Mouse (Mus musculus) MN1 (cell line): Measurements from ENCODE around the gene Gm853.

Experiments used
- DNase-seq: peaks from one replicate; pipeline ENCODE4 v3.0.0-alpha.2; 2016; ENCODE audit warnings: low spot score

Gene Gm853

DNA sequence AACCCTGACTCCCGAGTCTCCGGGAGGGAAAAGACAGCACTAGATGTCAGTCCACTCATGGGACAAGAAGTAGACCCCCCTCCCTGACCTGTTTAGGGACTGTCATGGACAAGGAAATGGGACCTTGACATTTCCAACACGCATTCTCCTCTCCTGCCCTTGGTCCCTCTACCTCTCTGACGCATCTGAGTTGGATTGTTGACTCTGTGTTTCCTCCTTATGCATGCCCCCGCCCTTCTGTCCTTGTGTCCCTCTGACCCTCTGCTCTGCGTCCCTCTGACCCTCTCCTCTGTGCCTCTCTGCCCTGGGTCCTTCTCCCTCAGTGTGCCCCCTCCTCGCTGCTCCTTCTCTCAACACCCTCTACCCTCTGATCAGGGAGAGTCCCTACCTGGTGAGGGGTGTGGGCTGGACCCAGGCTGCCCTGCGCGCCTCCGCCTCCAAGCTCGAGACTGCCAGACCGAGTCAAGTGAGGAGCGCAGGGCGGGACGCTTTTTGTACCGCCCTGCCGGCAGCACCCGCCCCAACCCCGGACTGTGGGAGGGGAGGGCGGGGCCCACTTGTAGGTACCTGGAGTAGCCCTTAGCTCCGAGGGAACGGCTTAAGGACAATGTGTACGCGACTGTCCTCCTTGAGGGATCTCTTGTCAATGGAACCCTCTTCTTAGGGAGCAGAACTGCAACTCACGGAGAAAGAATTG lies 47.7 kb downstream of the Gm853 start:
- DNase-seq = peak; percentile 57

GRCm38 (mm10) chr4:130173911-130174311 lies 48.3 kb downstream of the Gm853 start:
- DNase-seq = no peak

DNA sequence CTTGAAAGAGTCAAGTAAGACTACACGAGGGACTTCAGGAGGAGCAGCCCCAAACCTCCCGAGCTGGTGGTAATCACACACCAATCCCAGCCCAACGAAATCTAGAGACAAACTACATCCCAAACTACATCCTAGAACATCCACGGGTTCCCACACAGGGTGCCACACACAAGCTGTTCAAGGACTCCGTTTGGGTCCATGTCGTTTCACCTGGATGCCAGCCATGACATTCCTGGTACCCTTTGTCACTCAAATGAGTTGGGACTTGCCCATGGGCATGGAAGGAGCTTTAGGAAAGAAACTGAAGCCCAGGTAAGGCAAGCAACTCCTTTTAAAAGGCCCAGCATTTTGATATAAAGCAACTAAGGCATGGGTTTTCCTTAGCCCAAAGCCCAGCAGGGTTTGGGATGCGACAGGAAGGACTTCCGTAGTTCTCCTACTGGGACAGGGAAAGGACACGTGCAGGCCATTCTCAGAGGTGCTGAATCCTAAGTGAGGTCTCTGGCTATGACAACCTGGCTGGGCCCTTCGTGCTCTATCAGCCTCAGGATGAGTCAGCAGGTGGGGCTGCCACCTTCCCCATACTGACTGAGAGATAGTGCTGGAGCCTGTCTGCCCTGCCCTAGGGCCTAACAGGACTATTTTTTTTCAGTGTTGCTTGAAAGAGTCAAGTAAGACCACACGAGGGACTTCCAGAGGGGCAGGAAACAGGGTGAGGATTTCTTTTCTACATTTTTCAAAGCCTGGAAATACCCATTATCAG lies 49.0 kb downstream of the Gm853 start:
- no peak for DNase-seq

GRCm38 (mm10) chr4:130171951-130172765 lies 50.0 kb downstream of the Gm853 start:
- DNase-seq = no peak

GRCm38 (mm10) chr4:130170362-130170761 lies 51.8 kb downstream of the Gm853 start:
- DNase-seq = no peak

GRCm38 (mm10) chr4:130169411-130169971 lies 52.7 kb downstream of the Gm853 start:
- DNase-seq = no peak

- peak; percentile 88 for DNase-seq
These were observed 53.7 kb downstream of the Gm853 start for GRCm38 (mm10) chr4:130168280-130169183.

GRCm38 (mm10) chr4:130167814-130168213 lies 54.4 kb downstream of the Gm853 start:
- DNase-seq = no peak

GRCm38 (mm10) chr4:130167321-130167720 lies 54.9 kb downstream of the Gm853 start:
- no peak for DNase-seq

GRCm38 (mm10) chr4:130166592-130166991 lies 55.6 kb downstream of the Gm853 start:
- no peak for DNase-seq

DNA sequence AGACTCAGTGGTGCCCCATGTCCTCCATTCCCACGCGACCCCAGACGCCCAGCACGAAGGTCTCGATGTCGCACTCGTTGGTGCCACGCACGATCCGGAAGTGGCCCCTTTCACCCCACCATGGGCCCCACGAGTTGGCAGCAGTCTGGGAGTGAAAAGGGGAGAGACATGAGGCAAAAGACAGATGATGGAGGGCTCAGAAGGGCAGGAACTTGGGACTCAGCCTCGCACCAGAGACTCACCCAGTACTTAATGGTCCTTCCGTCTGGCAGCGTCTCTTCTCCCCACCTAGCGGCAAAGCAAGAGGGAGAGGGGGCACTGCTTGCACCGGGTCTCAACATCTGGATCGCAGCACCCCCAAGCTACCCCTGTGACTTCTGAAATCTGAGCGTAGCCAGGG lies 56.1 kb downstream of the Gm853 start:
- no peak for DNase-seq

DNA sequence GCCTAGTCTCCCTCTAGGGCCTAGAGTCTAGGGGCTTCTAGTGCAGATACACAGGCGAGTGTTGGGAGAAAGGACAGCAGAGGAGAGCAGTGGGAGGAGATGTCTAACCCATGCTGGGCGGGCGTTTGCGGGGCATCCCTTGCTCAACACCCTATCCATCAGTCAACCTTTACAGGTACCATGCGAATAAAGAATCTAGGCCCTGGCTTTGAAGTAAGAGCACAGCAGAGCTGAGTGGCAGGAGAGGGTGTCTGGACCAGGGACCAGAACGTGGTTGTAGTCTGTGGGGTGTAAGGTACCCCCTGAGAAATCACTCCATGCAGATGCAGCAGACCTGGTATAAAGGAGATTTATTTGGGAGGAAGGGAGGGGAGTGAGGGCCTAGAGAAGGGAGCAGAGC lies 58.1 kb downstream of the Gm853 start:
- DNase-seq = no peak

DNA sequence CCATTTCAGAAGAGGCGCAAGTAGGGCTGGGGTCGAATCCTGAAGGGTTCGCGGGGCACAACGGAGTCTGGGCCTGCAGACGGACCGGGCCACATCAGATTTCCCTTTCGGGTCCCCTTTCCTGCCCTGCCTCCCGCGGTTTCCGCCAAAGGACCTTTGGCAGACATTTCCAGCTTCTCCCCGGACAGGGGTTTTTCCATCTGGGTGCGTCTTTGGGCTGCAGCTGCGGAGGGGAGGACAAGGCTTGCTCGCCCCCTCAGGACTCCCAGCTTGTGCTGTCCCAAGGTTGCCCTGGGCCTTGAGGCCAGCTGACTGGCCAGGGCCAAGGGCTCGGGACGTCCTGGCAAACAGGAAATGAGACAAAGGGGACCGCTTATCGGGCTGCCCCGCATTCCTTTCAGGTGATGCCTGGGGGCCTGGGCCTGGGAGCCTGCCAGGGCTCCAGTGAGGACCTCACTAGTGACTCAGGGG lies 58.8 kb downstream of the Gm853 start:
- DNase-seq = no peak

GRCm38 (mm10) chr4:130161349-130161748 lies 60.9 kb downstream of the Gm853 start:
- no peak for DNase-seq
